Mouse (Mus musculus): ENCODE measurements around the gene Acot7.

Gene Acot7

DNA sequence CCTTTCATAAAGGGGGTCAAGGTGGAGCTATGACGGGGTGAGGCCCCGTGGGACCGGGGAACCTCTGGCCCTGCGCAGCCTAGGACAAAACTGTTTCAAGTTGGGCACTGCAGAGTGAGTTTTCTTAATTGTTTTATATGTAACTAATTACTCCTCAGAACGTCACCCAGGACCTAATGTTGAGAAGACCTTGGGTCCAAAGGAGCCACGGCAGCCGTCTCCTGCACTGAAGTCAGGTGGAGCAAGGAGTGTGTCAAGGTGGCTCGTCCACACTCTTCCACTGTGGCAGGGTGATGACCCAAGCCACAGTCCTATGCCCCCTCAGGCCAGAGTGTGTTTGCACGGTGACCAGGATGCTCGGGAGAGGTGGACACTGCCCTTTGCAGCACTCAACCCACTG is 125.2 kb downstream of the Acot7 start:
- no peak for DNase-seq

DNA sequence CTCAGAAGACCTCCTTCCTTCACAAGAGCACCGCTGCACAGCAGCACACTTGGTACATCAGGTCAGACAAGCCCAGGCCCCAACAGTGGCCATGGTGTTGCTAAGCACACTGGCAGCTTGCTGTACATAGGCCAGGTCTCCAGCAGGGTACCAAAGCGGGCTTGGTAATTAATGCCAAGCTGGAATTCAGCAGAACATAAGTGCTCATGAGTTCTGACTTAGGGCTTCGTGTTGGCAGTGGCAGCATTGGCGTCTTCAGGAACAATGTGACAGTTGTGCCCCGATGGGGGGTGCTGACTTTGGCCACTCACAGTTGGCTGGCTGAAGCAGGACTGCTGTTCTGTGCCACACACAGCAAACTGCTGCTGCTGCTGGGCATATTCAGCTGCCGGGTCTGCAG is 126.8 kb downstream of the Acot7 start:
- DNase-seq = no peak

DNA sequence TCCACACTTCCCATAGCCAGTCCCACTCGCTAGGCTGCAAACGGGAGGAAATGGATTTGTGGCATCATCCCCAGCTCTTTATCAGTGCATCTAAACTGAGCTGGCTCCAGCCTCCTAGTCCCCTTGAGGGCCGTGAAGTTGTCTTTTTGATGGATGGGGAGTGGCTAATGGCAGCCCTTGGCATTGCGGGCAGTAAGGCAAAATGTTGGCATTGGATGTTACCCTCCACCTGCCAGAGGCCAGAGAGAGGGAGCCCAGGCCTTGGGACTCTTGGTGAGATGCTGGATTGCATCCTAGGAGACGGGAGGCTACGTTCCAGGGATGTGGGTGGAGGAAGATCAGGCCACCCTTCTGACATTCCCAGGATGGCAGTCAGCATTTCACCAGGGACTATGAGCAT is 128.1 kb downstream of the Acot7 start:
- DNase-seq = no peak

DNA sequence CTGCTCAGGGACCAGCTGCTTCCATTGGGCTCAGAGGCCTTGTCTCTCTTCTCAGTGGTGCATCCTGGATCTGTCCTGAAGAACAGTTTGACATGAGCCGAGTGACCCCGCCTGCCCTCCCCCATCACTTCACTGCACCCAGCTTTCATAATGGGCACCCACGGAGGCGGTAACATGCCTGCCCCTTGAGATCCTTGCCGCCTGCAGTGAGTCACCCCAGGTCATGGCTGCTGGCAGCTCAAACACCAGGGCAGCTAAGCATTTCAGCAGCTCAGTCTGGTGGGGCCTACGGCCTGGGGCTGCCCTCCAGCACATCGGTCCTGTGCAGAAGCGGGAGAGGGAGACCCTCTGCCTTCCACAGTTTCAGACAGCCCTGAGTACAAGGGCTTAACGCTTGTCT is 129.6 kb downstream of the Acot7 start:
- no peak for DNase-seq

DNA sequence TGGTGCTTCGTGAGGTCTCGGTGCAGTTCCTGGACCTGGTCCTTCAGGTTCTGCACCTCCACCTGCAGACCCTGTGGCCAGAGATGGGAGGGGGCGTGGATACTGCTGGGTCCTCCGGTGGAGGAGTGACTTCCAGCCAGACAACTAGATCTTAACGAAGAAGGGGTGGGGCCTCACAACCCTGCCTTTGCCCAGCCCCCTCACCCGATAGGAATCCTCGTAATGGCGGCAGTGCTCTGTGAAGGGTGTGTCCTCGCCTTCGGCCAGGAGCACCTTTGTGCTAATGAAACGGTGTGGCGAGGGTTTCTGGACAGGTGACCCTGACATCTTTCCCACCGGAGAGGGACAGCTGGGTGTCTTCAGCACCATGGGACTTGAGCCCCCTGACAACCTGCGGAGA is 134.3 kb downstream of the Acot7 start:
- no peak for DNase-seq

DNA sequence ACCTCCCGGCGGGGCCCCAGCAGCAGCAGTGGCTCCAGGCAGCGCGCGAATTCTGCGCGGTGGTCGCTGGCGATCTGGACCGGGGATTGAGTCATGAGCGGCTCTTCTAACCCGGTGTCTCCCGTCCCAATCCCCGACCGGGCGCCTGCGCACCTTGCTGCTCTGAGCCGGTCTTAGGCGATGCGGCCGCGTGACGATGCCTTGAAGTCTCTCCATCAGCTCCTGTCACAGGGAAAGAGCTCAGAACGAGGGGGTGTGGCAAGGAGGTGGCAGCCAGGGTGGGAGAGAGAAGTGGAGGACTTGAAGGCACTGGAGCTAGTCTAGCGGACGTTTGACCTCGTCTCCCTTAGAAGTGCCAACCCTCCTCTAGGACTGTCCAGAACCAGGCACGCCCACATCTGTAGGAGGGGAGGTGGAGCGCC is 135.3 kb downstream of the Acot7 start:
- DNase-seq = peak; percentile 62

DNA sequence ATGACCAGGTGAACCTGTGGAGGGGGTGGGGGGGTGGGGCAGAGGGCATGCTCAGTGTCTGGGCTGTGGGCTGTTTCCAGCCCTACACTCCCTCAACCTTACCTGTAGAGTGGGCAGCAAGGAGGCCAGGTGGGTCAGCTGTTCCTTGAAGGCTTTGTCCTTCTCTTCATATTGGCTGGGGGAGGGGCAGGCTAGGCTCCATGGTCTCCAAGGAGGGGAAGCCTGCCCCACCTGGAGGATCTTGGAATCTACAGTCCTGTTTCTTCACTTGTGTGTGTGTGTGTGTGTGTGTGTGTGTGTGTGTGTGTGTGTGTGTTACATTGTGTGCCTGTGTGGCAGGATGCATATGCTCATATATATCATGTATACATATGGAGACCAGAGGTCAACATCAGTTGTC is 136.0 kb downstream of the Acot7 start:
- DNase-seq = peak; percentile 64

DNA sequence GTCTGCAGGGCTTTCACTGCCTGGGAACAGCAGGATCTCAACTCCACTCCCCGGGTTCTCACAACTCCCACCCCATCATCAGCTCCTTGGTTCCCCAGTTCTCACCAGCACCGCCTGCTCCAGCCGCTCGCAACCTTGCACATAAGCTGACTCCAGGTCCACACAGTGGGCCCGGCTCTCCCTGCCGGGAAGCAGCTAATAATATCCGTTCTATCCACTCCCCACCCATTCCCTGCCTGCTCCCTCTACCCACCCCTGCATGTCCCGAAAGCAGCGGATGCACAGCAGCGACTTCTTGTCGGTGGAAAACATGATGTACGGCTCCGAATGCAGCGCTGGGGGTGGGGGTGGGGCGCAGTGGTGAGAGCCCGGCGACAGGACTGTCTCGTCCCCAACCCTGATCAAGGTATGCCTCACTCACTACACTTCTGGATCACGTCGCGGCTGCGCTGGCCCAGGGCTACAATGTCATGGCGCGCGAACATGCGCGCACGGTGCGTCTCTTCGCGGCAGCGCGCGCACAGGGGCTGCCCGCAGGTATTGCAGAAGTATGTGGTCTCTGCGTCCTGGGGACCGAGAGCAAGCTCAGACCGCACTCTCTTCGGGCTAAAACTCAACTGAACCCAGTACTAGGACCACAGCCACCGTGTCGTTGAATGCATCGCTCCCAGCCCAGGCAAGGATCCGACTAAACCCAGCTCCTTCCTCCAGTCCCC is 137.7 kb downstream of the Acot7 start:
- no peak for DNase-seq

DNA sequence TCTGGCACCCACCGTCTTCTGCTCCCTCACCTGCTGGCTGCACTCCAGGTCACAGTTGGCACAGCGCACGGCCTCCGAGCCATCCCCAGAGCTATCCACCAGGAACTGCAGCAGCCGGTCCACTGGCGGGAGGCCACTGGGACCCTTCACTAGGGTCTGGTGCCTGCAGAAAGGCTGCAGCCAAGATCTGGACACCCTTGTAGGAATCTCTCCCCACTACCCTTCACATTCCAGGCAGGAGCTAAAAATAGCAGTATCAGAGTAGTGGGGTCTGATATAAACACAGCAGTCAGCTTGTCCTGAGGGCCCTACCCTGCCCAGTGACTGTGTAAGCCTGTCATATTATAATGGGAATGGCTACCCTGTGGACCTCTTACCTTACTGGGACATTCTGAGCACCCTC is 139.7 kb downstream of the Acot7 start:
- DNase-seq = no peak

DNA sequence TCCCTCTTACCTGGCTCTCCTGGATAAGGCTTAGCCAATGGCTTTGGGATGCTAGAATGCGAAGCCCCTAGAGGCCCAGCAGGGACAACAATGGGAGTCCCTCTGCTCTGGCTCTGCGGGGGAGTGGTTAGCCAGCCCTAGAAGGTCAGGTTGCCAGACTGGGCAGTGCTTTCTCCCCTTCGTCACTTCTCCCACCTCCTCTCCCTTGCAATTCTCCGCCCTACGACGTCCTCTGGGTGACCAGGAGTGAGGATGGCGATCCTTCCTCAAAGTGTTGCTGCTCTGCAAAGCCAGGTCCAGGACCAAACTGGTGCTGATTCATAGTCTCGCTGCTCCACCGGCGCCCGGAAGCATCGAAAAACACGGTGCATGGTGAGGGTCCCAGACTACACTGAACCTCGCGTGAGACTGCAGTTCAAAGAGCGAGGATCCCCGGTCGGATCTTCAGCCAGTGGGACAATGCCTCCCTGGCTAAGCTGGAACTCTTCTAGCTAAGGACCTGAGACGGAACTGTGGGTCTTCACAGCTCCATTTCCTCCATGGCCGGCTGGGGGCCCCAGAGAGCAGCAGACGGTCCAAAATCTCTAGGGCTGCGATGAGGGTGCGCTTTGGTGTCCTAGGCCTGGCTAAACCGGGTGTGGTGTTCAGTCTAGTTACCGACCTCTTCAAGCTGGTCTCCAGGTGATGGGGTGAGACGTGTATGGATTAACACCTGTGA is 140.7 kb downstream of the Acot7 start, which contains the start of gene Rnf207:
Gene Rnf207 (minus strand): TSS at position 477 of the 718 bp plus-strand sequence.
- DNase-seq = peak; percentile 69

Data from embryo, embryonic 11 days (tissue).